Mouse (Mus musculus) forebrain, embryonic 10.5 days (tissue): ENCODE results near the gene Pklr. TPM values are rescaled to one million over a fixed set of nuclear protein-coding genes. Genes with fewer than 3 reads are reported as not detected.

ENCODE experiments used
- DNase-seq: peaks from one replicate; pipeline ENCODE4 v3.0.0-alpha.2; 2017; ENCODE audit warnings: low spot score; ENCODE audit errors: extremely low spot score
- H3K27ac ChIP-seq: fragments of 300-500 bp; sonication (generic); 2 replicates; pipeline ENCODE4 v1.5.1; 2016; ENCODE audit warnings: mild to moderate bottlenecking
- H3K27me3 ChIP-seq: fragments of 300-500 bp; sonication (generic); 2 replicates; pipeline ENCODE4 v1.6.1; 2016; ENCODE audit warnings: mild to moderate bottlenecking; ENCODE audit not compliant: poor library complexity, severe bottlenecking
- H3K36me3 ChIP-seq: fragments of 300-500 bp; sonication (generic); replicated peaks from 2 replicates; pipeline ENCODE4 v1.6.1; 2016; ENCODE audit warnings: mild to moderate bottlenecking, moderate library complexity
- H3K4me1 ChIP-seq: fragments of 300-500 bp; sonication (generic); 2 replicates; pipeline ENCODE4 v1.6.1; 2016
- H3K4me3 ChIP-seq: fragments of 300-500 bp; sonication (generic); 2 replicates; pipeline ENCODE4 v1.5.1; 2016; ENCODE audit warnings: mild to moderate bottlenecking, moderate library complexity
- H3K9me3 ChIP-seq: fragments of 300-500 bp; sonication (generic); 2 replicates; pipeline ENCODE4 v1.6.1; 2016; ENCODE audit warnings: mild to moderate bottlenecking, moderate library complexity
- WGBS: fragments of 180-500 bp; shearing (Covaris S2); methylation state at CpG from one replicate; pipeline ENCODE4 v1.1.7; 2016; 5-methylcytosine and 5-hydroxymethylcytosine counted together
- polyA plus RNA-seq: library from polyadenylated mRNA; unstranded; fragments of >200 nt; fragmentation: Nextera tagmentation; extraction: Ambion mirVana; gene quantifications from 2 replicates; pipeline ENCODE4 v1.2.1, GENCODE M21; 2016

Gene Pklr
- 4.5 and 5.6 TPM in 2 replicates for polyA plus RNA-seq

DNA sequence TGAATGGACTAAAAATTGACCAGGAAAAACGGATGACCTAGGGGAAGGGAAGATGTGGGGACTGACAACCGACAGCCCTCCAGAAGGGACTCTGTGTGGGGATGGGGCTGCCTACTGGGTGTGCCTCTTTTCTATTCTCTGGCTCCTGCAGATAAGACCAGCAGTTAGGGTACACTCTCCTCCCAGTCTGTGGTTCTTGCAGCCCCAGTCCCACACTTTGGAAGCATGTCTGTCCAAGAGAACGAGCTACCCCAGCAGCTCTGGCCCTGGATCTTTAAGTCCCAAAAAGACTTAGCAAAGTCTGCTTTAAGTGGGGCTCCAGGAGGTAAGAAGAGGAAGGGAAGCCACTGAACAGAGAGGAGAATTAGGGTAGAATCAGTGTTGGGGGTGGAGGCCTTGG, at the start of gene Pklr:
TSS of gene Pklr (plus strand) at position 185 of the 400 bp plus-strand sequence.
- WGBS: 63% methylated on average over 3 of the region's 3 CpGs
- Histone ChIP-seq H3K36me3 (no peaks in the 10 kb centered on the region), H3K4me1 (peaks cover 10% of the 10 kb centered on the region), H3K9me3 (no peaks in the 10 kb centered on the region), H3K4me3 (peak within 1 kb of the TSS; percentile 16), H3K27ac (peak within 1 kb of the TSS; percentile 67), H3K27me3 (peaks cover 35% of the 10 kb centered on the region)
- no peak for DNase-seq

GRCm38 (mm10) chr3:89087338-89088110, 48.4 kb upstream of the Pklr start:
- DNase-seq: peak; percentile 83
- H3K4me1 ChIP-seq: peaks cover 51% of the 10 kb centered on the region
- H3K36me3 ChIP-seq: peaks cover 34% of the 10 kb centered on the region
- H3K4me3 ChIP-seq: peak overlapping the region; percentile 71; the same call in 1 of the 2 replicates
- H3K27ac ChIP-seq: peak overlapping the region; percentile 75
- 33% methylated on average over 21 of the region's 21 CpGs for WGBS
- H3K27me3 ChIP-seq: peaks cover 45% of the 10 kb centered on the region
- no peaks in the 10 kb centered on the region for H3K9me3 ChIP-seq

DNA sequence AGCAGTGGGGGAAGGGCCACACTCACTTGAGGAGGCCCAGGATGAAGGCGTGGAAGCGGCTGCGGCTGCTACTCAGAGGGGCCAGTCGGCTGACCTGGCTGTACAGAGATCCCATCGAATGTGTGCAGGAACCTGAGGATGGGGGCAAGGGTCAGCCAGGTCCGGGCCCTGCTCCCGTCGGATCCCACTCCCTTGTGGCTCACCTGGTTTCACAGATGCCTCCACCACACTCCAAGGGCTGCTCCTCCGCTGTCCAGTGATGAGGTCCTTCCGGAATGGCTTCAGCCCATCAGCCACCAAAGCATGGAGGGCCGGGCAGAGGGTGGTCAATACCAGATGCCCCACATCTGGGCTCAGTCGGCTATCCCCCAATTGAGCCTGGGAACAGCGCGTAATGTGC, 47.0 kb upstream of the Pklr start:
- Histone ChIP-seq H3K36me3 (peaks cover 38% of the 10 kb centered on the region), H3K9me3 (no peaks in the 10 kb centered on the region), H3K4me3 (peak overlapping the region; percentile 71), H3K4me1 (peaks cover 65% of the 10 kb centered on the region), H3K27ac (0 out of 2 replicates have a peak overlapping the region, but pooled peaks have one; percentile 35), H3K27me3 (peaks cover 58% of the 10 kb centered on the region)
- DNase-seq: no peak
- WGBS: 62% methylated on average over 14 of the region's 14 CpGs

GRCm38 (mm10) chr3:89089882-89090591, 45.9 kb upstream of the Pklr start:
- H3K27me3 ChIP-seq: peaks cover 68% of the 10 kb centered on the region
- whole genome bisulfite sequencing: under 1% methylated on average over 40 of the region's 40 CpGs
- H3K9me3 ChIP-seq: no peaks in the 10 kb centered on the region
- H3K4me1 ChIP-seq: peaks cover 67% of the 10 kb centered on the region
- peak overlapping the region; percentile 89 for H3K27ac ChIP-seq
- peak overlapping the region; percentile 71 for H3K4me3 ChIP-seq
- peak; percentile 82 for DNase-seq
- H3K36me3 ChIP-seq: peaks cover 38% of the 10 kb centered on the region

GRCm38 (mm10) chr3:89090694-89091655, 45.0 kb upstream of the Pklr start:
- DNase-seq: peak; percentile 84
- Histone ChIP-seq H3K27ac (peak overlapping the region; percentile 89), H3K27me3 (peaks cover 68% of the 10 kb centered on the region), H3K4me3 (peak overlapping the region; percentile 71), H3K36me3 (peaks cover 44% of the 10 kb centered on the region), H3K9me3 (no peaks in the 10 kb centered on the region), H3K4me1 (peaks cover 67% of the 10 kb centered on the region)
- WGBS: under 1% methylated on average over 72 of the region's 74 CpGs

DNA sequence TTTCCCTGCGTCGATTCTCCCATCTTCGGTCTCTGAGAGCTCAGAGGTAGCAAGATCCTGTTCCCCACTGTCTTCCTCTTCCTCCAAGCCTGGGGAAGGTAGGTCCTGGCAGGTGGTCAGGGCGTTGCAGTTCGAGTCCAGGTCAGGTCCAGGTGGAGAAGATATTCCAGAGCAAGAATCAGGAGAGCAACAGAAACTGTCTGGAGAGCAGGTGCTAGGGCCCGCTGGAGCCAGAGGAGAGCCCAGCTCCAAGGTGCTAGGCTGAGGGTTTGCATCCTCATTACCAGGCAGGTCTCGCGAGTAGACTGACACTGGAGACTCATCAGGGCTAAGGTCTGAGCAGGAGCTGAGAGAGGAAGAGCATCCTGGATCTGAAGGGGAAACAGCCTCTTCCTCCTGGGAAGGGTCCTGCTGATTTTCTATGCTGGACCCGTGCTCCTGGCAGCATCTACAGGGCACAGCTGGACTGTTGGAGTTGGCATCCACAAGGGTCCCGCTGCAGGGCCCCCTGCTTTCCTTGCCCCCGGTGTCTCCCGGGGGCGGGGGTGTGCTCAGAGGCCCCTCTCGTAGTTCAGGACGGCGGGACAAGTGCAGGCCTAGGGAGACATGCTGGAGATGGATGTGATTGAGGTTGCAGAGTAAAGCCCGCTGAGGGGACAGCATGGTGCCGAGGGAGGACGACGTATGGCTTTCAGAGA, 44.0 kb upstream of the Pklr start:
- H3K36me3 ChIP-seq: peaks cover 48% of the 10 kb centered on the region
- no peaks in the 10 kb centered on the region for H3K9me3 ChIP-seq
- peak; percentile 36 for DNase-seq
- 8% methylated on average over 20 of the region's 20 CpGs for WGBS
- H3K27me3 ChIP-seq: peaks cover 68% of the 10 kb centered on the region
- peaks cover 71% of the 10 kb centered on the region for H3K4me1 ChIP-seq
- peak overlapping the region; percentile 89 for H3K27ac ChIP-seq
- peak overlapping the region; percentile 71 for H3K4me3 ChIP-seq

DNA sequence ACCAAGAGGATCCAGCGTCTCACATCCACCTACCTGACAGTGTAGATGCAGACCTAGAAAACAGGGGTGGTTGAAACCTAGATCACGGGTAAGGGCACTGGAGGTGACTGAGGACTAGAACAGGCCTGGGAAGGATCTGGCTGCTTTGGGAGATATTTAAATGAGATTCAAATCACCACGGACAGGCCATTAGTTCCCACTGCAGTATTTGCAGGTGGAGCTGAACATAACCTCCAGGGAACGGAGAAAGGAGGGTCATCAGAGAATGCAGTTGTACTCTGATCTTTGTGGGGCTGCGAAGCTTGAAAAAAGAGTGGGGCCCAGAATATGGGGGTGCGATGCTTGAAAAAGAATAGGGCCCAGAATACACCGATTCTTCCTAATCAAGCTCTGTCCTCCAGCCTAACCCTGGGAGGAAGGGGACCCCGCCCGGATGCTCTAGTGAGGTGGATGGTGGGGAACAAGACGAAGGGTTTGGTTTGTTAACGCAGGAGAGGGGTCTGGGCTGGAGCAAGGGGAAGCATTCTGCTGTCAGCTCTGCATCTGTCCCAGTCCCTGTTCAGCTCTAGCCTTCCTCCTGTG, 43.3 kb upstream of the Pklr start:
- Histone ChIP-seq H3K36me3 (peaks cover 54% of the 10 kb centered on the region), H3K4me1 (peaks cover 69% of the 10 kb centered on the region), H3K27me3 (peaks cover 67% of the 10 kb centered on the region), H3K27ac (peak overlapping the region; percentile 89), H3K9me3 (no peaks in the 10 kb centered on the region), H3K4me3 (peak overlapping the region; percentile 71)
- WGBS: 15% methylated on average over 11 of the region's 11 CpGs
- DNase-seq: peak; percentile 23

GRCm38 (mm10) chr3:89093175-89093574, 42.8 kb upstream of the Pklr start, which contains the start of gene Rusc1:
TSS of gene Rusc1 (minus strand) at chr3:89093311.
- Histone ChIP-seq H3K27ac (peak within 1 kb of the TSS; percentile 89), H3K9me3 (no peaks in the 10 kb centered on the region), H3K4me1 (peaks cover 66% of the 10 kb centered on the region), H3K4me3 (peak within 1 kb of the TSS; percentile 71), H3K27me3 (peaks cover 62% of the 10 kb centered on the region), H3K36me3 (peaks cover 57% of the 10 kb centered on the region)
- WGBS: 2% methylated on average over 18 of the region's 18 CpGs
- DNase-seq: peak; percentile 76

- no peak for DNase-seq
- Histone ChIP-seq H3K9me3 (no peaks in the 10 kb centered on the region), H3K27ac (no peak overlapping the region), H3K36me3 (peaks cover 60% of the 10 kb centered on the region), H3K27me3 (peaks cover 53% of the 10 kb centered on the region), H3K4me3 (no peak overlapping the region; the same call in 1 of the 2 replicates), H3K4me1 (peaks cover 64% of the 10 kb centered on the region)
- 88% methylated on average over 10 of the region's 10 CpGs for WGBS
These were observed 41.9 kb upstream of the Pklr start for GRCm38 (mm10) chr3:89094021-89094420.

- Histone ChIP-seq H3K9me3 (no peaks in the 10 kb centered on the region), H3K36me3 (peaks cover 50% of the 10 kb centered on the region), H3K4me3 (peak within 1 kb of the TSS; percentile 87), H3K27me3 (no peaks in the 10 kb centered on the region), H3K27ac (peak within 1 kb of the TSS; percentile 91), H3K4me1 (peaks cover 45% of the 10 kb centered on the region)
- no peak for DNase-seq
- WGBS: 64% methylated on average over 7 of the region's 7 CpGs
These were observed 35.1 kb upstream of the Pklr start, which contains the start of gene Gm43738 for GRCm38 (mm10) chr3:89100811-89101210. TSS of gene Gm43738 (minus strand) at chr3:89101099.

- Histone ChIP-seq H3K36me3 (peaks cover 44% of the 10 kb centered on the region), H3K9me3 (no peaks in the 10 kb centered on the region), H3K4me1 (peaks cover 43% of the 10 kb centered on the region), H3K27ac (peak overlapping the region; percentile 91), H3K4me3 (peak overlapping the region; percentile 87), H3K27me3 (no peaks in the 10 kb centered on the region)
- no peak for DNase-seq
- under 1% methylated on average over 19 of the region's 19 CpGs for WGBS
These were observed 34.5 kb upstream of the Pklr start for GRCm38 (mm10) chr3:89101459-89101811.
